Mouse (Mus musculus) cortical plate, adult 2 months (tissue): ENCODE measurements around the gene Actl6a.

Source experiments
- CTCF ChIP-seq: fragments of 200-500 bp; IDR thresholded peaks from 2 replicates; pipeline ENCODE4 v1.5.1; 2011; ENCODE audit warnings: mild to moderate bottlenecking, control low read depth, low read length; ENCODE audit not compliant: insufficient read depth; ENCODE audit errors: extremely low read depth
- POLR2A ChIP-seq: fragments of 200-500 bp; IDR thresholded peaks from 2 replicates; pipeline ENCODE4 v1.6.1; 2011; ENCODE audit warnings: mild to moderate bottlenecking, low read length, control low read depth; ENCODE audit not compliant: insufficient read depth; ENCODE audit errors: extremely low read depth

GRCm38 (mm10) chr3:32669211-32669610, 36.9 kb upstream of the Actl6a start:
- no peak for TF ChIP-seq POLR2A
- no peak for TF ChIP-seq CTCF
